8 mouse cellular contexts compared by ENCODE assay signal in genomic region chr1:91098887-91099286, GRCm38 (mm10). TPM values are rescaled to one million over a fixed set of nuclear protein-coding genes. Genes with fewer than 3 reads are reported as not detected.
DNase-seq lines count a peak whose midpoint lies in the region; ATAC-seq and TF ChIP-seq lines count a peak whose summit lies in the region.

No protein-coding gene starts in this region.

- H3K4me3 ChIP-seq in intestine, postnatal 0 days (ENCODE audit: low read depth, low read length): no peak overlapping the region

- peak; percentile 13 for DNase-seq in cerebellum, adult 11 months
- DNase-seq in cerebellum, postnatal 4 days (ENCODE audit: low spot score in 2 of 2): peak; percentile 54 to 74
- DNase-seq in heart, adult 18-20 months: peak; percentile 70 to 89
- DNase-seq in left cerebral cortex, postnatal 4 days: peak; percentile 69
- DNase-seq in monocyte, adult 2 months (ENCODE audit: low read depth in 1 of 2, low spot score in 2 of 2): peak; percentile 23 to 70
- peak; percentile 58 to 66 for DNase-seq in spleen, postnatal 36 days (ENCODE audit: low spot score in 2 of 2)

- peak; percentile 89 for TF ChIP-seq CTCF in intestine, postnatal 0 days (IDR thresholded peaks at IDR 0.05; ENCODE audit: low read depth)

- H3K27me3 ChIP-seq in intestine, postnatal 0 days (replicated peaks; ENCODE audit: control insufficient read depth, insufficient read depth, low read length): no peaks in the 10 kb centered on the region

- intact Hi-C loops in left cerebral cortex, postnatal 4 days (cut with DNase I): no loop called here

- no peaks in the 10 kb centered on the region for H3K9me3 ChIP-seq in intestine, postnatal 0 days (ENCODE audit: control insufficient read depth)

- WGBS in intestine, postnatal 0 days: 15% methylated on average over 6 of the region's 6 CpGs

- no peaks in the 10 kb centered on the region for H3K4me1 ChIP-seq in intestine, postnatal 0 days (replicated peaks; ENCODE audit: control insufficient read depth, insufficient read depth, low read length)

- H3K4me2 ChIP-seq in intestine, postnatal 0 days (replicated peaks; ENCODE audit: low read depth): no peak overlapping the region

- H3K36me3 ChIP-seq in intestine, postnatal 0 days (ENCODE audit: control insufficient read depth, insufficient read depth): peaks cover 34% of the 10 kb centered on the region

- no peak overlapping the region for H3K9ac ChIP-seq in intestine, postnatal 0 days (ENCODE audit: low read depth, low read length)

- no peak overlapping the region for H3K27ac ChIP-seq in intestine, postnatal 0 days (ENCODE audit: low read depth, low read length)

- ATAC-seq in cerebellum, adult (ENCODE audit: insufficient number of reproducible peaks, low FRiP score, low TSS enrichment): no peak
- ATAC-seq in intestine, postnatal 0 days: peak; percentile 40; the same call in 1 of the 2 replicates

RNA-seq across cellular contexts. Expression of gene Rbm44, which starts 46.0 kb away (rescaled TPM):
- total RNA-seq in heart, adult 18-20 months (2021): not detected
- 0.13 and 0.52 TPM in 2 replicates for polyA plus RNA-seq in intestine, postnatal 0 days (2015; fragmentation: Nextera tagmentation; extraction: Ambion mirVana)
- under 1 TPM in 1 of 2 experiments, not detected in 1; 0.10 TPM for total RNA-seq in left cerebral cortex, postnatal 4 days (2021)

Comparison
In these comparisons a context has a peak if more than half of its experiments do, and no peak if none do; other contexts are left out.
1. DNase-seq: peak in every context shown above with its lines; median percentile 80 in heart, adult 18-20 months; 69 in left cerebral cortex, postnatal 4 days; 64 in cerebellum, postnatal 4 days; 62 in spleen, postnatal 36 days; 46 in monocyte, adult 2 months; 13 in cerebellum, adult 11 months.